Mouse (Mus musculus) midbrain, postnatal 0 days (tissue): Measurements from ENCODE around the gene 2900026A02Rik. TPM values are rescaled to one million over a fixed set of nuclear protein-coding genes. Genes with fewer than 3 reads are reported as not detected.

Experiments used
- ATAC-seq: fragments of 200-750 bp; cut with Nextera tagmentation; 2 replicates; pipeline ENCODE4 v1.8.0; 2017; ENCODE audit warnings: moderate number of reproducible peaks, mild to moderate bottlenecking, moderate TSS enrichment, moderate library complexity; ENCODE audit not compliant: low FRiP score
- DNase-seq: peaks from one replicate; pipeline ENCODE4 v3.0.0-alpha.2; 2015; ENCODE audit warnings: low spot score
- H3K27ac ChIP-seq: fragments of 300-500 bp; sonication (generic); 2 replicates; pipeline ENCODE4 v1.5.1; 2014; ENCODE audit warnings: low read depth, mild to moderate bottlenecking, low read length, mixed read lengths
- H3K27me3 ChIP-seq: fragments of 300-500 bp; sonication (generic); 2 replicates; pipeline ENCODE4 v1.6.1; 2014; ENCODE audit warnings: low read length, control low read depth, mixed read lengths; ENCODE audit not compliant: insufficient read depth
- H3K36me3 ChIP-seq: fragments of 300-500 bp; sonication (generic); 2 replicates; pipeline ENCODE4 v1.6.1; 2014; ENCODE audit warnings: low read length, control low read depth, mixed read lengths; ENCODE audit not compliant: insufficient read depth
- H3K4me1 ChIP-seq: fragments of 300-500 bp; sonication (generic); 2 replicates; pipeline ENCODE4 v1.6.1; 2014; ENCODE audit warnings: mild to moderate bottlenecking, control low read depth, antibody characterized with exemption, low read length, mixed read lengths; ENCODE audit not compliant: insufficient read depth
- H3K4me2 ChIP-seq: fragments of 300-500 bp; sonication (generic); 2 replicates; pipeline ENCODE4 v1.6.1; 2014; ENCODE audit warnings: low read depth, mild to moderate bottlenecking, low read length, mixed read lengths; ENCODE audit not compliant: poor library complexity, severe bottlenecking
- H3K4me3 ChIP-seq: fragments of 300-500 bp; sonication (generic); 2 replicates; pipeline ENCODE4 v1.5.1; 2014; ENCODE audit warnings: low read depth, mild to moderate bottlenecking, low read length, moderate library complexity
- H3K9ac ChIP-seq: fragments of 300-500 bp; sonication (generic); replicated peaks from 2 replicates; pipeline ENCODE4 v1.6.1; 2014; ENCODE audit warnings: mild to moderate bottlenecking, low read length, moderate library complexity, mixed read lengths; ENCODE audit not compliant: poor library complexity, severe bottlenecking
- H3K9me3 ChIP-seq: fragments of 300-500 bp; sonication (generic); 2 replicates; pipeline ENCODE4 v1.6.1; 2016; ENCODE audit warnings: low read length, control low read depth
- CTCF ChIP-seq: IDR thresholded peaks from 2 replicates; pipeline ENCODE4 v1.5.1; 2016; ENCODE audit warnings: antibody characterized with exemption, mild to moderate bottlenecking
- WGBS: fragments of 180-500 bp; shearing (Covaris S2); extraction: QIAGEN DNeasy Blood & Tissue Kit; methylation state at CpG from one replicate; pipeline ENCODE4 v1.1.7; 2014; 5-methylcytosine and 5-hydroxymethylcytosine counted together
- polyA plus RNA-seq: library from polyadenylated mRNA; unstranded; fragments of >200 nt; fragmentation: Nextera tagmentation; extraction: Ambion mirVana; gene quantifications from 2 replicates; pipeline ENCODE4 v1.2.1, GENCODE M21; 2015
- total RNA-seq: library from RNA; depleted of rRNA; stranded (reverse); fragments of >200 nt; gene quantifications from 2 replicates; pipeline ENCODE4 v1.2.3, GENCODE M21; 2014

Gene 2900026A02Rik
- total and polyA plus RNA-seq, 2 experiments from 2014 or later: 3.8 to 11.8 TPM

DNA sequence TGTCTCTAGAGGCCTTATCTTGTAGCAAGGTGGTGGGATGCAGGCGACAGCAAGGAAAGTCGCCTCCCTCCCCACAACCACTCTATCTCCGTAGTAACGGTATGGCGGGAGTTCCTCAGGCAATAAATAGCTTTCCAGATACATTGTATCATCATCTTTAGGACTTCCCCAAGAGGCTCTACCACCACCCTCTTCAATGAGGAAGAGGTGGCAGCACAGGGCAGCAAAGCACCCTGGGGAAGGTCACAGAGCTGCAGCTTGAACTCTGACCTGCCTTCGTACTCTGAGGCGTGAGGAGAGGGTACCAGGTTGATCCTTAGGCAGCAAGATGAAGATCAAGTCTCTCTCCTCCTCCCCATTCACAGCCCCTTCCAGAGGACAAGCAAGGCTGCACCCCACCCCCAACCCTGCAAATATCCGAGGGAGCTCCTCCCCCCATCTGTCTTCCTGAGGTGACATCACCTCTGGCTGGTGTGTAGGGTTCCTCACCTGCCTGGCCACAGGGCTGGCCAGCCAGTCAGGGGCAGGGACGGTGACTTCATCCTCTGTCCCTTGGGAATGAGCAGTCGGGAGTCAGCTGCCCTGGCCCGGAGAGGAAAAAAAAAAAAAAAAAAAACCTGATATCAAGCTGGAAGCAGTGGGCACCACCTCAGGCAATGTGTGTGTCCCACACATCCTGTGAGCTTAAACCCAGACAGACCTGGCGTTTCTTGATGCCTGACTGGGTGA lies 98.5 kb downstream of the 2900026A02Rik start:
- DNase-seq (no peak), ATAC-seq (no peak)
- no peak overlapping the region for H3K4me3 ChIP-seq
- no peak for TF ChIP-seq CTCF
- no peaks in the 10 kb centered on the region for H3K36me3 ChIP-seq
- H3K27ac ChIP-seq: no peak overlapping the region
- peaks cover 9% of the 10 kb centered on the region; the same call in 1 of the 2 replicates for H3K4me1 ChIP-seq
- no peaks in the 10 kb centered on the region for H3K9me3 ChIP-seq
- no peak overlapping the region for H3K9ac ChIP-seq
- no peaks in the 10 kb centered on the region for H3K27me3 ChIP-seq
- 48% methylated on average over 12 of the region's 12 CpGs for WGBS
- H3K4me2 ChIP-seq: no peak overlapping the region

- Histone ChIP-seq H3K4me2 (no peak overlapping the region), H3K27ac (no peak overlapping the region), H3K4me1 (peaks cover 9% of the 10 kb centered on the region; the same call in 1 of the 2 replicates), H3K4me3 (no peak overlapping the region), H3K27me3 (no peaks in the 10 kb centered on the region), H3K36me3 (no peaks in the 10 kb centered on the region), H3K9ac (no peak overlapping the region), H3K9me3 (no peaks in the 10 kb centered on the region)
- no peak for ATAC-seq
- TF ChIP-seq CTCF: no peak
- WGBS: 77% methylated on average over 6 of the region's 6 CpGs
- no peak for DNase-seq
Observed at GRCm38 (mm10) chr5:113121591-113121875, 99.5 kb downstream of the 2900026A02Rik start.

- TF ChIP-seq CTCF: no peak
- ATAC-seq: no peak
Observed at GRCm38 (mm10) chr5:113120741-113121590, 100.1 kb downstream of the 2900026A02Rik start.

DNA sequence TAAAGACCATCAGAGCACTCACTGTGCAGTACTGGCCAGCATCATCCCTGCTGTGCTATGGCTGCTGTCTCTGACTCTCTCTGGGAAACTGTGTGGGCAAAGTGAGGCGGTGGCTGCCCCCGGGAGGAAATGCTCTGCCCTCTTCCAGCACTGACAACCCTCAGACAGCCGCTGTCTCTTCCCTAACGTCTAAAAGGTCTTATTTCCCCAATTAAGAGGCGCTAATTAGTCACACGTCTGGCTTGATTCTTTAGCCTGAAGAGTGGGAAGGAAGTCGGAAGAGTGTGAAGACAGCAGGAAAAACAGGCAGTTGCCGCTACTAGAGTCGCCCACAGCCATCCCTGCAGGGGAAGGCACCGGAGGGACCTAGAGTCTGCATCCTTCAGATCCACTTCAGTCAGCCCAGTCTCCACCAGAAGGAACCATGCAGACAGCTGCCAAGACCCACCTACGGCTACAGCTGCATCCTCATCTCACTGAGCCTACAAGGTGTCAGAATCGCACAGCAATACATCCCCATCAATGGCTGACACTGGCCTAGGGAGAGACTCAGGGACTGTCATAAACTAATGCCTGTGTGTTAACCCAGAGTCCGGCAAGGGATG lies 101.1 kb downstream of the 2900026A02Rik start:
- no peak overlapping the region for H3K4me2 ChIP-seq
- peaks cover 9% of the 10 kb centered on the region for H3K4me1 ChIP-seq
- WGBS: 40% methylated on average over 13 of the region's 13 CpGs
- no peaks in the 10 kb centered on the region for H3K36me3 ChIP-seq
- H3K9me3 ChIP-seq: no peaks in the 10 kb centered on the region
- 0 out of 2 replicates have a peak overlapping the region, but pooled peaks have one; percentile 3 for H3K27ac ChIP-seq
- H3K27me3 ChIP-seq: no peaks in the 10 kb centered on the region
- DNase-seq (no peak), ATAC-seq (no peak)
- TF ChIP-seq CTCF: no peak
- no peak overlapping the region for H3K9ac ChIP-seq
- H3K4me3 ChIP-seq: no peak overlapping the region

More at GRCm38 (mm10) chr5:113120741-113121590, 100.1 kb downstream of the 2900026A02Rik start:
- no peak overlapping the region for H3K4me2 ChIP-seq
- H3K4me1 ChIP-seq: peaks cover 9% of the 10 kb centered on the region
- DNase-seq: no peak
- no peaks in the 10 kb centered on the region for H3K27me3 ChIP-seq
- 39% methylated on average over 15 of the region's 15 CpGs for WGBS
- H3K9me3 ChIP-seq: no peaks in the 10 kb centered on the region
- H3K4me3 ChIP-seq: no peak overlapping the region
- H3K27ac ChIP-seq: no peak overlapping the region
- no peaks in the 10 kb centered on the region for H3K36me3 ChIP-seq
- H3K9ac ChIP-seq: no peak overlapping the region

GRCm38 (mm10) chr5:113119291-113119690 lies 101.7 kb downstream of the 2900026A02Rik start:
- 0 out of 2 replicates have a peak overlapping the region, but pooled peaks have one; percentile 3 for H3K27ac ChIP-seq
- H3K36me3 ChIP-seq: no peaks in the 10 kb centered on the region
- WGBS: 81% methylated on average over 9 of the region's 9 CpGs
- H3K4me1 ChIP-seq: peaks cover 9% of the 10 kb centered on the region
- ATAC-seq (no peak), DNase-seq (no peak)
- no peak for TF ChIP-seq CTCF
- H3K27me3 ChIP-seq: no peaks in the 10 kb centered on the region
- H3K4me2 ChIP-seq: no peak overlapping the region
- H3K4me3 ChIP-seq: no peak overlapping the region
- no peak overlapping the region for H3K9ac ChIP-seq
- no peaks in the 10 kb centered on the region for H3K9me3 ChIP-seq
